Mouse (Mus musculus) midbrain, embryonic 15.5 days (tissue): ENCODE results near the gene Prkci. TPM values are rescaled to one million over a fixed set of nuclear protein-coding genes. Genes with fewer than 3 reads are reported as not detected.

ENCODE experiments used
- ATAC-seq: fragments of 200-750 bp; cut with Nextera tagmentation; replicated peaks from 2 replicates; pipeline ENCODE4 v1.8.0; 2017; ENCODE audit warnings: moderate TSS enrichment
- H3K27ac ChIP-seq: fragments of 300-500 bp; sonication (generic); 2 replicates; pipeline ENCODE4 v1.5.1; 2015; ENCODE audit warnings: mild to moderate bottlenecking, inconsistent platforms
- H3K27me3 ChIP-seq: fragments of 300-500 bp; sonication (generic); replicated peaks from 2 replicates; pipeline ENCODE4 v1.6.1; 2015; ENCODE audit warnings: inconsistent platforms
- H3K36me3 ChIP-seq: fragments of 300-500 bp; sonication (generic); replicated peaks from 2 replicates; pipeline ENCODE4 v1.6.1; 2015; ENCODE audit warnings: inconsistent platforms
- H3K4me1 ChIP-seq: fragments of 300-500 bp; sonication (generic); 2 replicates; pipeline ENCODE4 v1.6.1; 2015; ENCODE audit warnings: inconsistent platforms
- H3K4me2 ChIP-seq: fragments of 300-500 bp; sonication (generic); 2 replicates; pipeline ENCODE4 v1.6.1; 2015; ENCODE audit warnings: inconsistent platforms, mild to moderate bottlenecking, moderate library complexity
- H3K4me3 ChIP-seq: fragments of 300-500 bp; sonication (generic); 2 replicates; pipeline ENCODE4 v1.5.1; 2015; ENCODE audit warnings: mild to moderate bottlenecking, inconsistent platforms
- H3K9ac ChIP-seq: fragments of 300-500 bp; sonication (generic); 2 replicates; pipeline ENCODE4 v1.6.1; 2015; ENCODE audit warnings: mild to moderate bottlenecking, inconsistent platforms
- H3K9me3 ChIP-seq: fragments of 300-500 bp; sonication (generic); 2 replicates; pipeline ENCODE4 v1.6.1; 2016; ENCODE audit warnings: inconsistent platforms
- WGBS: fragments of 180-500 bp; shearing (Covaris S2); methylation state at CpG from one replicate; pipeline ENCODE4 v1.1.7; 2015; ENCODE audit warnings: mixed read lengths; 5-methylcytosine and 5-hydroxymethylcytosine counted together
- polyA plus RNA-seq: library from polyadenylated mRNA; unstranded; fragments of >200 nt; fragmentation: Nextera tagmentation; extraction: Ambion mirVana; gene quantifications from 2 replicates; pipeline ENCODE4 v1.2.1, GENCODE M21; 2015

Prkci gene
- polyA plus RNA-seq, 1 experiment from 2014 or later, result 27.3 TPM

DNA sequence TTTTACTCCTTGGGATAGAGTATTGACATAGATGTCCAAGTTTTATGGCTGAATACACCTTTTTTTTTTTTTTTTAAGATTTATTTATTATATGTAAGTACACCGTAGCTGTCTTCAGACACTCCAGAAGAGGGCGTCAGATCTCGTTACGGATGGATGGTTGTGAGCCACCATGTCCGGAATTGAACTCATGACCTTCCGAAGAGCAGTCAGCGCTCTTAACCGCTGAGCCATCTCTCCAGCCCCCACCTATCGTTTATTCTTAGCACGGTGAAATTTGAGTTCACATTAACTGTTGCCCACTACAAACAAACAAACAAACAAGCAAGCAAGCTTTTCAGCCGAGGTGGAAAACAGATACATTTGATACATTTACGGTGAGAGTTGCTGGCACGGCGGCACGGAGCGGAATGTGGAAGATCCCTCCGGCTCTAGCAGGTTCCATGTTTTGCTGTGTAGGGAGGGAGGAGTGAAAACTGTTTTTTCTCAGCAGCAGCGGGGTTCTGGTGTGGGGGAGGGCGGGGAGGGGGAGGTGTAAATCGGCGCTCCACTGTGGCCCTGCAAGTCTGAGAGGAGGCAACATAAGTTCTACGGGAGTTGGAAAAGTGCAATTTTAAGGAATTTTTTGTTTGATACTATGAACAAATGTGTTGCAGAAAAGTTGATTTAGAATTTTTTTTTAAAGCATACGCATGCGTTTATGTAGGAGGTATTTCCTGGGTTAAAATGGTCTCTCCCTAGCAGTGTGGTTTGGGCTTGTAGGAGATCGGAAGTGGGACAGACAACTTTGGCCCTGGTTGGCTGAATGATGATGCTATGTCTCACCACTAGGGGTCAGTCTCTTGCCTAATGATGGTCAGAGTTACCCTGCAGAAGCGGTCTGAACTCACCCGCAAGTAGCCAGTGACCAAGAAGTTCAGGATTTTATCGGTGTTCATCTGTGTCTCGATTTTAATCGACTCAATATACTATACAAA, 61.4 kb downstream of the Prkci start:
- Histone ChIP-seq H3K4me1 (peaks cover 5% of the 10 kb centered on the region), H3K36me3 (no peaks in the 10 kb centered on the region), H3K27ac (peak overlapping the region; percentile 26; the same call in 1 of the 2 replicates), H3K27me3 (no peaks in the 10 kb centered on the region), H3K4me2 (peak overlapping the region; percentile 49), H3K9ac (no peak overlapping the region), H3K4me3 (peak overlapping the region; percentile 24), H3K9me3 (no peaks in the 10 kb centered on the region)
- WGBS, result 7% methylated on average over 30 of the region's 30 CpGs
- ATAC-seq, result peak; percentile 92

DNA sequence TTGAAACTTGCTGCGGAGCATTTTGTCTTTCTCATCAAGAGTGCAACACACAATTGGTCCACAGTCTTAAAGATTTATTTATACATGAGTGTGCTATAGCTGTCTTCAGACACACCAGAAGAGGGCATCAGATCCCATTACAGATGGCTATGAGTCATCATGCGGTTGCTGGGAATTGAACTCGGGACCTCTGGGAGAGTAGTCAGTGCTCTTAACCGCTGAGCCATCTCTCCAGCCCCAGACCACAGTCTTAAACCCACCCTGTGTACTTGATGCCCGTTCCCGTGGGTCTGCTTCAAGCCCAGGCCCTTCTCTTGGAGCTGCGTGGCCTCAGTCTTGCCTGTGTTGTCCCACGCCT, 65.2 kb downstream of the Prkci start:
- peaks cover 5% of the 10 kb centered on the region for H3K4me1 ChIP-seq
- H3K27me3 ChIP-seq, result no peaks in the 10 kb centered on the region
- ATAC-seq, result no peak
- H3K9ac ChIP-seq, result no peak overlapping the region
- H3K4me3 ChIP-seq, result no peak overlapping the region
- no peaks in the 10 kb centered on the region for H3K9me3 ChIP-seq
- H3K27ac ChIP-seq, result no peak overlapping the region
- no peak overlapping the region for H3K4me2 ChIP-seq
- H3K36me3 ChIP-seq, result no peaks in the 10 kb centered on the region
- WGBS, result 80% methylated on average over 8 of the region's 8 CpGs

DNA sequence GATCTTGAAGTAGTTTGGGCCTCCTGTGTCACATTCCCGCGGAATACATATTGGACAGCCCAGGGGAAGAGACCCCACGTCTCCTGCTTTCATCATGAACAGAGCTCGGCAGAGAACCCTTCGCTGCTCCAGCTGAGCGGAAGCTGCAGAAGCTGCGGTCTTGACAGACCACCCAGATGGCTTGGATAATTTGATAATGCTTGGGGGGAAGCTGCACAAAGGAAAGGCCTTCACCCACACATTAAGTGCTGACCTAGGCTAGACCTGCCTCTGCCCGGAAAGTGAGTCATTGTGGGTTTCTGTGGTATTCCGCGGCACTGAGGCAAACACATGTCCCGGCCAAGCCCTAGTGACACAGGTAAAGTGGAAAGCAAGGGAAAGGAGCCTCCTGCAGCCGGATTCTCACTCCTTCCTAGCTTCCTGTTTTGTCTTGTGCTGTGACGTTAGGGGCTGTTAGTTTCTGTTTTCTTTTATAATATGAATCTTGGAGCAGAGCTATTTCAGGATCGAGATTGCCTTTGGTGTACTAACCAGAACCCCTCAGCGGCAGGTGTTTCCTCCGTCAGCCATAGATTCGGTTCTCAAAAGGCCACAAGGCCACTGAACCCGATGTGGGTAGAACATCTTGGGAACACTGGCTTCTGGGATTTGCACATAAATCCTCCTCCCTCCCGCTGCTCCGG, 65.7 kb downstream of the Prkci start:
- Histone ChIP-seq H3K9me3 (no peaks in the 10 kb centered on the region), H3K4me1 (peaks cover 5% of the 10 kb centered on the region), H3K27me3 (no peaks in the 10 kb centered on the region), H3K9ac (no peak overlapping the region), H3K27ac (no peak overlapping the region), H3K4me3 (no peak overlapping the region), H3K4me2 (no peak overlapping the region), H3K36me3 (no peaks in the 10 kb centered on the region)
- no peak for ATAC-seq
- 74% methylated on average over 20 of the region's 20 CpGs for WGBS

DNA sequence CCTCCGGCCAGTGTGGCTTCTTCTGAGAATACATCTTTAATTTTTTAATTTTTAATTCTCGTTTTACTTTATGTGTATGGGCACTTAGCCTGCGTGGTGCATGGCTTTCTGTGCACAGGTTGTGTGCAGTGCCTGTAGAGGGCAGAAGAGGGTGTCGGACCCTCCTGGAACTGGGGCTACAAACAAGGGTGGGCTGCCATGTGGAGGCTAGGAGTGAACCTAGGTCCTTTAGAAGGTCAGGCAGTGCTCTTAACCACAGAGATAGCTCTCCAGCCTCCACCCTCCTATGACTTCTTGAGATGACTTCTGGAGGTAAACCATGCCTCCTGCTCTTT, 66.2 kb downstream of the Prkci start:
- ATAC-seq, result no peak
- 84% methylated on average over 4 of the region's 4 CpGs for WGBS
- Histone ChIP-seq H3K36me3 (no peaks in the 10 kb centered on the region), H3K4me2 (no peak overlapping the region), H3K9me3 (no peaks in the 10 kb centered on the region), H3K27ac (no peak overlapping the region), H3K4me3 (no peak overlapping the region), H3K9ac (no peak overlapping the region), H3K27me3 (no peaks in the 10 kb centered on the region), H3K4me1 (peaks cover 3% of the 10 kb centered on the region; the same call in 1 of the 2 replicates)

DNA sequence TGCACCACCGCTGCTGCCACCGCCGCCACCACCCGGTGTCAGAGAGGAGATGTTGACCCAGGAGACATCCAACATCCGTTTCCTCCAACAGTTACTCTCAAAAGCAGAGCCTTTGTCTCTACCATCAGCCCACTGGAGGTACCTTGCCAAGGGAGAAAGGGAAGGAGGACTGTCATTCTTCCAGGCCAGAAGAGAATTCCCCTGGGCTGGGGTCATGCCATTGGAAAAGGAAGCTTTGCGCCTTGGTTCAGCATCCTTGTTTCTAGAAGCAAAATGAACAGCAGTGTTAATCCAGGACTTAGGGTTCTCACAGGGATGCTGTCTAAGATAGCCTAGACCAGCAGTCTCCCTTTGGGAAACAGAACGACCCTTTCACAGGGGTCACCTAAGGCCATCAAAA, 66.8 kb downstream of the Prkci start:
- no peaks in the 10 kb centered on the region for H3K27me3 ChIP-seq
- no peaks in the 10 kb centered on the region for H3K36me3 ChIP-seq
- H3K9me3 ChIP-seq, result no peaks in the 10 kb centered on the region
- ATAC-seq, result no peak
- H3K4me1 ChIP-seq, result no peaks in the 10 kb centered on the region
- no peak overlapping the region for H3K9ac ChIP-seq
- 91% methylated on average over 7 of the region's 7 CpGs for WGBS
- H3K4me3 ChIP-seq, result no peak overlapping the region
- no peak overlapping the region for H3K27ac ChIP-seq
- H3K4me2 ChIP-seq, result no peak overlapping the region

DNA sequence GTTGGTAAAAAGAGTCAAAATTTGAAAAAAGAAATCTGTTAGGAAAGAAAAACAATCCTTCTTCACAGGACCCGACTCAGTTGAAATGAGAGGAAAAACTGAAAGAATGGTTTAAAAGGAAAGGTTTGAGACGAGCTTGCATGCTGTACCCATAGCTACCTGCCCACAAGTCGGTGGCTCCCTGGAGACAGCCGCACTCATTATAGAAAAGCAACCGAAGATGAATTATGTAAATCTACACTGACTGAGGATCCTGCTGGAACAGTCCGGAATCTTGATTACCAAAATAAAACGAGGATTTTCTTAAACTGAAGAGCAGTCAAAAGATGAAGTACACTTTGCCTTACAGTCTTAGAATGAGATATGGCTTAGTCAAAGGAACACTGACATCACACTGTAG, 72.9 kb downstream of the Prkci start:
- no peak overlapping the region for H3K4me2 ChIP-seq
- H3K9me3 ChIP-seq, result no peaks in the 10 kb centered on the region
- no peaks in the 10 kb centered on the region for H3K27me3 ChIP-seq
- no peak overlapping the region for H3K27ac ChIP-seq
- no peak overlapping the region for H3K9ac ChIP-seq
- no peaks in the 10 kb centered on the region for H3K36me3 ChIP-seq
- ATAC-seq, result no peak
- H3K4me1 ChIP-seq, result no peaks in the 10 kb centered on the region
- no peak overlapping the region for H3K4me3 ChIP-seq
- 67% methylated on average over 7 of the region's 7 CpGs for WGBS

DNA sequence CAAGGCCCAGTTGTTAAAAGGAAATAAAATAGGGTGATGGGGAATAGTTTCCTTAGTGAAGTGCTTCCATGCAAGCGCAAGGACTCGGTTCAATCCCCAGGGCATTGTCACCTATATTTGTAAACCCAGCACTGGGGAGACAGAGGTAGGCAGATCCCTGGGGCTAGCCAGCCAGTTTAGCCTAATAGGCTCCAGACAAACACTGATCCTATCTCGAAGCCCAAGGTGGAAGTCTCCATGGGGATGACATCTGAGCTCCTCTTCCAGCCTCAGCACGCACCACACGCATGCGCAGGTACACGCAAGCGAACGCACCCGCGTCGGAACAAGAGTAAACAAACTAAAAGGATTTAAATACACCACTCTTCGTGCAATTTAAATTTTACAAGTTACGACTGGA, 76.3 kb downstream of the Prkci start:
- Histone ChIP-seq H3K9me3 (no peaks in the 10 kb centered on the region), H3K4me2 (no peak overlapping the region), H3K27ac (no peak overlapping the region), H3K27me3 (no peaks in the 10 kb centered on the region), H3K4me1 (no peaks in the 10 kb centered on the region), H3K4me3 (no peak overlapping the region), H3K9ac (no peak overlapping the region), H3K36me3 (no peaks in the 10 kb centered on the region)
- no peak for ATAC-seq
- 91% methylated on average over 14 of the region's 14 CpGs for WGBS

DNA sequence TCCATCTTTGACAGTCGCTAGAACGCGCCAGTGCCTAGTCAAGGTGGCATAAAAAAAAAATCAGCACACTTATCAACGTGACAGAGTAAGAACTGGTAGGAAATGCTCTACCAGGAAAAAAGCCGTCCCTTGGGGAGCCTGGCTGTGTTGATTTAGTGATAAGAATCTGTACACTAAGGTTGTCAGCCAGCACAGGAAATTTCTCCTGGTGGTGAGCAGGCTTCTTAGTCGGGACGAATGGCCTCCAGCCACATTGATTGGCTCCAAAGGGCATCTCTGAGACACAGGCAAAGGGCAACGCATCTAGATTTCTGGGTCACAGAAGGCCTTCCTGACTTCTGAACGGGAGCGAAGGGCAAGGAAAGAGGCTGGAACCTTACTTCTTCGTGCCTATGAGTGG, 80.3 kb downstream of the Prkci start:
- no peak overlapping the region for H3K9ac ChIP-seq
- H3K27me3 ChIP-seq, result no peaks in the 10 kb centered on the region
- no peaks in the 10 kb centered on the region for H3K36me3 ChIP-seq
- H3K4me2 ChIP-seq, result no peak overlapping the region
- H3K27ac ChIP-seq, result no peak overlapping the region
- ATAC-seq, result no peak
- no peaks in the 10 kb centered on the region for H3K9me3 ChIP-seq
- no peak overlapping the region for H3K4me3 ChIP-seq
- no peaks in the 10 kb centered on the region for H3K4me1 ChIP-seq
- WGBS, result 85% methylated on average over 11 of the region's 11 CpGs

DNA sequence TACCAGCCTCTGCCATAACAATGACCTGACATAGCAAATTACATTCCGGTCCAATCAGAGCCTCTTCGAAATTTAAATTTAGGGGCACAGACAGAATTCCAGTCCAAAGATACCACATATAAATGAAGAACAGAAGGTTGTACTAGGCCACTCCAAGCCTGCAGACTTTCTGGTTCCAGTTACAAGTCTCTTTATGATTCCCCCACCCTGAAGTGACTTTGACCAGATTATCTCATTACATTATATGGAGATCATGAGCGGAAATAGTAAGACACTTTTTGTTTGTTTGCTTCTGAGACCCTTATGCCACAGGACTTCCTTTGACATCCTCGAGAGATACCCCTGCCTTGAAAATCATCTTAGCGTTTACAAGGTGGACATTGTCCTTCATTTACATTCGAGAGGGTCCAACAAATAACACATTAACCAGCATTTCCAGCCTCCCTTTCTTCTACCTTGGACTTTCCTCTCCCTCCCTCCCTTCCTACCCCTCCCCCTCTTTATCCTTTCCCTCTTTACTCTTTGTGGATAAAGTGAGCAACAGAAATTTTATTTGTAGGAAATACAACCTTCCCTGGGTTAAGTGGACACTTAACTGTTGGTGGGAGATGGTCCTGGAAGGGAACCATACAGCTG, 81.6 kb downstream of the Prkci start:
- Histone ChIP-seq H3K27me3 (no peaks in the 10 kb centered on the region), H3K27ac (no peak overlapping the region), H3K4me3 (no peak overlapping the region), H3K4me1 (no peaks in the 10 kb centered on the region), H3K9ac (no peak overlapping the region), H3K9me3 (no peaks in the 10 kb centered on the region), H3K4me2 (no peak overlapping the region), H3K36me3 (no peaks in the 10 kb centered on the region)
- ATAC-seq, result no peak
- 93% methylated on average over 6 of the region's 6 CpGs for WGBS

DNA sequence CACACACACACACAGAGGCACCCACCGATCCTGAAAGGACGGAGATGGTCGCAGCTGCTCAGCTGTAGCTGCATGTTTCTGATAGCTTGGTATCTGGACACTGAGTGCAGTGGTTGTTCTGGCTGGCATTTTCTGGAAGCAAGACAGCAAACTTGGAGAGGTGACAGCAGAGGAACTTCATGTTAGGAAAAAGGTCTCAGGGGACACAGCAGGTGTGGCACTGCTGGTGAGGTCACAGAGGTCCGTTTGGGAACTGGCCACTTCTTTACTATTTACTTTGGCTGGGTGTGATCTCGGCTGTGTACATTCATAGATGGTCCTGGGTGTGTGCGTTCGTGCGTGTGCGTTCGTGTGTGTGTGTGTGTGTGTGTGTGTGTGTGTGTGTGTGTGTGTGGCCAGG, 83.9 kb downstream of the Prkci start:
- H3K4me1 ChIP-seq, result peaks cover 7% of the 10 kb centered on the region; the same call in 1 of the 2 replicates
- no peaks in the 10 kb centered on the region for H3K9me3 ChIP-seq
- 77% methylated on average over 10 of the region's 10 CpGs for WGBS
- H3K4me3 ChIP-seq, result no peak overlapping the region
- H3K27ac ChIP-seq, result no peak overlapping the region
- H3K36me3 ChIP-seq, result no peaks in the 10 kb centered on the region
- no peak for ATAC-seq
- no peak overlapping the region for H3K4me2 ChIP-seq
- no peaks in the 10 kb centered on the region for H3K27me3 ChIP-seq
- H3K9ac ChIP-seq, result no peak overlapping the region

DNA sequence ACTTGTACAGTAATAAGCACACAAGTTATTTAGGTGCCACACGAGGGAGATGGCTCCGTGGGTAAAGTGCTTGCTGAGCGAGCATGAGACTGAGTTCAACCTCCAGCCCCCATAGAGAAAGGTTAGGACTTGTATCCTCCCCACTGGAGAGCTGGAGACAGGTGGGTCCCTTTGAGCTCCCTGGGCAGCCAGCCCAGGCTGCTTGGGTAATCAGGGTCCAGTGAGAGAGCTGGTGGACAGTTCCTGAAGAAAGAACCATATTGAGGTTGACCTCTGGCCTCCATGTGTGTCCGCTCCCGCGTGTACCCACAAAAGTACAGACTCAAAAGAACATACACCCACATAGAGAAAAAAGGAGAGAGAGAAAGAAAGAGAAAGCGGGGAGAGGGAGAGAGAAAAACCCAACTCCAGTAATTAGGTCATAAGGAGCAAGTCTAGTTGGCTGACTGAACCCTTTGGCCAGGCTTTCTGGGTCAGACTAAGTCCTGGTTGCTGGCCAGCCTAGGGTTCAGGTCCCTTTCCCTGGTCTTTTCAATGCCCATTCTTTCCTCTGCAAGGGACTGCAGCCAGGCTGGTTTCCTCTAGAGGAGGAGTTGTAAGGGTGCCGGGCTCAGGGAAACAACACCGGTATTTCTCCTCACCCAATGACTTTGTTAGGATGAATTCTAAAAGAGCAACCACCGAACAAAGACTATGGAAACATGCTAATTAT, 85.4 kb downstream of the Prkci start:
- no peak overlapping the region for H3K9ac ChIP-seq
- H3K4me2 ChIP-seq, result no peak overlapping the region
- H3K9me3 ChIP-seq, result no peaks in the 10 kb centered on the region
- 85% methylated on average over 10 of the region's 10 CpGs for WGBS
- no peaks in the 10 kb centered on the region for H3K27me3 ChIP-seq
- no peak overlapping the region for H3K27ac ChIP-seq
- no peak overlapping the region for H3K4me3 ChIP-seq
- H3K36me3 ChIP-seq, result no peaks in the 10 kb centered on the region
- H3K4me1 ChIP-seq, result peaks cover 7% of the 10 kb centered on the region; the same call in 1 of the 2 replicates
- no peak for ATAC-seq
